Comparison of ENCODE assay signal across 8 mouse cellular contexts in genomic region chr4:114999445-114999772, GRCm38 (mm10). TPM values are rescaled to one million over a fixed set of nuclear protein-coding genes. Genes with fewer than 3 reads are reported as not detected.
DNase-seq lines count a peak whose midpoint lies in the region; ATAC-seq and TF ChIP-seq lines count a peak whose summit lies in the region.

No protein-coding gene starts in this region.

- peaks cover 16% of the 10 kb centered on the region for H3K4me1 ChIP-seq in heart, embryonic 16.5 days (ENCODE audit: control insufficient read depth, insufficient read depth, low read length)
- peaks cover 36% of the 10 kb centered on the region for H3K4me1 ChIP-seq in G1E (ENCODE audit: insufficient read depth, low read depth, low read length)
- 0 out of 2 replicates have a peak, but pooled peaks cover 5% of the 10 kb centered on the region for H3K4me1 ChIP-seq in forebrain, postnatal 0 days (ENCODE audit: insufficient read depth)

- no peak for DNase-seq in heart, postnatal 25 days (ENCODE audit: low spot score)
- DNase-seq in G1E (ENCODE audit: low spot score), result no peak
- DNase-seq in forebrain, postnatal 0 days, result no peak
- peak; percentile 8 for DNase-seq in lung, postnatal 25 days (ENCODE audit: low spot score)
- no peak for DNase-seq in cerebellum, adult 18-20 months
- DNase-seq in cerebellum, postnatal 10 days, result no peak

- no peak for TF ChIP-seq CTCF in G1E (IDR thresholded peaks at IDR 0.05; ENCODE audit: low read depth, low read length)
- no peak for TF ChIP-seq CTCF in forebrain, postnatal 0 days (IDR thresholded peaks at IDR 0.05; ENCODE audit: low read depth)

- intact Hi-C loops in heart, postnatal 25 days (cut with DNase I), result loop anchor here (5.0 kb wide), 1 partner anchor 88 kb away; the partner anchor contains the start of gene Pdzk1ip1

- peak; percentile 8; the same call in 1 of the 2 replicates for ATAC-seq in heart, embryonic 16.5 days (replicated peaks; ENCODE audit: extremely low read depth, insufficient read depth, low FRiP score)
- ATAC-seq in G1E (ENCODE audit: extremely low read depth, insufficient number of reproducible peaks, low FRiP score, poor library complexity, severe bottlenecking), result no peak
- no peak; the same call in 1 of the 2 replicates for ATAC-seq in forebrain, postnatal 0 days
- no peak; the same call in 1 of the 2 replicates for ATAC-seq in granulocyte monocyte progenitor cell, adult 5-6 weeks (replicated peaks; ENCODE audit: poor library complexity, severe bottlenecking)

- peak overlapping the region; percentile 66 for H3K4me2 ChIP-seq in heart, embryonic 16.5 days (ENCODE audit: low read depth, low read length)
- H3K4me2 ChIP-seq in forebrain, postnatal 0 days (ENCODE audit: low read depth), result peak overlapping the region; percentile 90

- H3K27me3 ChIP-seq in heart, embryonic 16.5 days (ENCODE audit: control insufficient read depth, insufficient read depth, low read length), result no peaks in the 10 kb centered on the region
- no peaks in the 10 kb centered on the region for H3K27me3 ChIP-seq in G1E (ENCODE audit: insufficient read depth, low read length)
- H3K27me3 ChIP-seq in forebrain, postnatal 0 days (ENCODE audit: insufficient read depth, low read length), result no peaks in the 10 kb centered on the region

- no peaks in the 10 kb centered on the region for H3K36me3 ChIP-seq in heart, embryonic 16.5 days (ENCODE audit: control insufficient read depth, insufficient read depth)
- H3K36me3 ChIP-seq in G1E (replicated peaks), result peaks cover 23% of the 10 kb centered on the region
- H3K36me3 ChIP-seq in forebrain, postnatal 0 days (ENCODE audit: insufficient read depth), result no peaks in the 10 kb centered on the region

- H3K9ac ChIP-seq in heart, embryonic 16.5 days (ENCODE audit: low read length), result peak overlapping the region; percentile 78
- peak overlapping the region; percentile 60 for H3K9ac ChIP-seq in forebrain, postnatal 0 days

- WGBS in heart, embryonic 16.5 days, result 8% methylated on average over 9 of the region's 9 CpGs
- 8% methylated on average over 9 of the region's 9 CpGs for WGBS in forebrain, postnatal 0 days

- H3K27ac ChIP-seq in heart, embryonic 16.5 days (ENCODE audit: low read length), result peak overlapping the region; percentile 96
- peak overlapping the region; percentile 90 for H3K27ac ChIP-seq in forebrain, postnatal 0 days (ENCODE audit: low read depth, low read length)

- H3K9me3 ChIP-seq in heart, embryonic 16.5 days (replicated peaks; ENCODE audit: control insufficient read depth, low read length), result no peaks in the 10 kb centered on the region
- no peaks in the 10 kb centered on the region for H3K9me3 ChIP-seq in G1E (replicated peaks)
- no peaks in the 10 kb centered on the region for H3K9me3 ChIP-seq in forebrain, postnatal 0 days (ENCODE audit: low read length)

- H3K4me3 ChIP-seq in heart, embryonic 16.5 days (ENCODE audit: low read length), result peak overlapping the region; percentile 71
- peak overlapping the region; percentile 84 for H3K4me3 ChIP-seq in G1E (ENCODE audit: low read depth, low read length)
- peak overlapping the region; percentile 52 for H3K4me3 ChIP-seq in forebrain, postnatal 0 days (ENCODE audit: low read depth, low read length)

RNA-seq across cellular contexts. Expression of gene Stil, which starts 0.6 kb away (rescaled TPM):
- 7.7 and 8.3 TPM in 2 replicates for polyA plus RNA-seq in heart, embryonic 16.5 days (2015; fragmentation: Nextera tagmentation; extraction: Ambion mirVana)
- under 1 TPM; 0.16 to 0.22 TPM for total RNA-seq in heart, postnatal 25 days (2021)
- total RNA-seq in G1E (2014; fragmentation: Nextera tagmentation) (93.1 and 94.3 TPM in 2 replicates), G1E (2017) (19.9 and 26.0 TPM in 2 replicates)
- polyA plus RNA-seq in G1E (2012), result 2.8 and 4.0 TPM in 2 replicates
- 1.5 and 4.2 TPM in 2 replicates for total RNA-seq in forebrain, postnatal 0 days (2014; rRNA removed)
- polyA plus RNA-seq in forebrain, postnatal 0 days (2015; fragmentation: Nextera tagmentation; extraction: Ambion mirVana), result 1.5 and 2.1 TPM in 2 replicates
- total RNA-seq in granulocyte monocyte progenitor cell, adult 5-6 weeks (2014; fragmentation: Nextera tagmentation), result 20.3 and 20.4 TPM in 2 replicates
- 18.4 and 21.7 TPM in 2 replicates for total RNA-seq in granulocyte monocyte progenitor cell, adult 5-6 weeks (2017)

RNA-seq across cellular contexts. Expression of gene Cmpk1, which starts 12.4 kb away (rescaled TPM):
- polyA plus RNA-seq in heart, embryonic 16.5 days (2015; fragmentation: Nextera tagmentation; extraction: Ambion mirVana), result 57.2 and 61.6 TPM in 2 replicates
- total RNA-seq in heart, postnatal 25 days (2021), result 10 to 100 TPM; 34.2 to 39.8 TPM
- 27.8 and 47.3 TPM in 2 replicates for total RNA-seq in G1E (2014; fragmentation: Nextera tagmentation)
- total RNA-seq in G1E (2017), result 104 and 132 TPM in 2 replicates
- polyA plus RNA-seq in G1E (2012), result 39.9 TPM in 2 replicates
- 120 and 132 TPM in 2 replicates for total RNA-seq in forebrain, postnatal 0 days (2014; rRNA removed)
- polyA plus RNA-seq in forebrain, postnatal 0 days (2015; fragmentation: Nextera tagmentation; extraction: Ambion mirVana), result 181 and 208 TPM in 2 replicates
- 68.3 and 74.7 TPM in 2 replicates for total RNA-seq in granulocyte monocyte progenitor cell, adult 5-6 weeks (2014; fragmentation: Nextera tagmentation)
- 183 and 233 TPM in 2 replicates for total RNA-seq in granulocyte monocyte progenitor cell, adult 5-6 weeks (2017)

RNA-seq across cellular contexts. Expression of gene Tal1, which starts 56.8 kb away (rescaled TPM):
- 0.89 and 1.3 TPM in 2 replicates for polyA plus RNA-seq in heart, embryonic 16.5 days (2015; fragmentation: Nextera tagmentation; extraction: Ambion mirVana)
- total RNA-seq in heart, postnatal 25 days (2021), result 1 to 10 TPM; 3.7 to 4.0 TPM
- 155 and 174 TPM in 2 replicates for total RNA-seq in G1E (2014; fragmentation: Nextera tagmentation)
- total RNA-seq in G1E (2017), result 155 and 166 TPM in 2 replicates
- 239 and 262 TPM in 2 replicates for polyA plus RNA-seq in G1E (2012)
- total RNA-seq in forebrain, postnatal 0 days (2014; rRNA removed), result 2.5 and 4.0 TPM in 2 replicates
- 0.34 and 0.54 TPM in 2 replicates for polyA plus RNA-seq in forebrain, postnatal 0 days (2015; fragmentation: Nextera tagmentation; extraction: Ambion mirVana)
- 12.1 and 14.4 TPM in 2 replicates for total RNA-seq in granulocyte monocyte progenitor cell, adult 5-6 weeks (2014; fragmentation: Nextera tagmentation)
- total RNA-seq in granulocyte monocyte progenitor cell, adult 5-6 weeks (2017), result 5.8 and 9.5 TPM in 2 replicates

Comparison
In these comparisons a context has a peak if more than half of its experiments do, and no peak if none do; other contexts are left out.
1. RNA of gene Tal1, which starts 56.8 kb away (total RNA-seq): 155 to 174 TPM in G1E; 5.8 to 14.4 TPM in granulocyte monocyte progenitor cell, adult 5-6 weeks, 3.7 to 4.0 TPM in heart, postnatal 25 days and 2.5 to 4.0 TPM in forebrain, postnatal 0 days; every median in the first group is over 10 times any median in the second.
2. Peak in every context shown above with its lines, with median percentiles within 50 percentile points of each other: H3K4me3 ChIP-seq.